Mouse (Mus musculus): ENCODE data around the gene Prmt3. TPM values are rescaled to one million over a fixed set of nuclear protein-coding genes. Genes with fewer than 3 reads are reported as not detected.

The Prmt3 gene
- polyA plus RNA-seq, 1 experiment from 2014 or later, result 62.8 TPM

DNA sequence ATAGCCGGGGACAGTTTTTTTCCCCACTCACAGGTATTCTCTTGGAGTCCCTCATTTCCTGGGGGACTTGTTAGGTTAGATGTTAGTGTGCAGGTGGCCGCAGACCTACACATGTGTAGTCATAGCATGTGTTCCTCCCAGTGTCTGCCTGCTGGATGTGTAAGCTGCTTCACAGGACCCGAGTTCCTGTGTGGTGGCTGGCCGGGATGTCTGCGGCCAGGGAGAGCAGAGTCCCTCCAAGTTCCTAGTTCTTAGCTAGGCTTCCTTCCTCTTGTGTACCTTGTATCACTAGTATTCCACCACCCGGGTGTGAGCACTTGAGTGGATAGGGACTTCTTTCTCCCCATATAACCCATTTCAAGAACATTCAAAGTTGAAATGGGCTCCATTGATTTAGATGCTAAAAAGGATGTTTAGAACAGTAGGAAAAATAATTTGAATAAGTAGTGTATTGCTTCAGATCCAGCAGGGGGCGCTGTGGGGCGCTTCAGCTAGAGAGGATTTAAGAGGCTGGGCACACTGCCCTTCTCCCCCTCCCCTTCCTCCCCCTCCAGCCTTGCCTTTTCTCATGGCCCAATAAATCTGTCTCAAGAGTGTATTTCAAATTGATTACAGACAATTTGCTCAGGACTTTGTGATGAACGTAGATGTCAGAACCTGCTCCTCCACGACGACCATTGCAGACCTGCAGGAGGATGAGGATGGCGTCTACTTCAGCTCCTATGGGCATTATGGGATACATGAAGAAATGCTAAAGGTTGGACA is 8.7 kb downstream of the Prmt3 start:
- Histone ChIP-seq H3K4me1 (ENCODE audit: insufficient read depth, low read length) (no peaks in the 10 kb centered on the region), H3K4me3 (ENCODE audit: low read length) (no peak overlapping the region), H3K4me2 (replicated peaks; ENCODE audit: low read depth, low read length) (no peak overlapping the region), H3K27me3 (ENCODE audit: insufficient read depth, low read length) (no peaks in the 10 kb centered on the region), H3K9ac (replicated peaks; ENCODE audit: low read length) (no peak overlapping the region), H3K27ac (ENCODE audit: low read length) (no peak overlapping the region), H3K9me3 (ENCODE audit: low read length) (no peaks in the 10 kb centered on the region), H3K36me3 (ENCODE audit: insufficient read depth, low read length) (peaks cover 37% of the 10 kb centered on the region)
- 47% methylated on average over 12 of the region's 12 CpGs for WGBS
- peak; percentile 42; the same call in 1 of the 2 replicates for ATAC-seq (ENCODE audit: low FRiP score, low TSS enrichment)

DNA sequence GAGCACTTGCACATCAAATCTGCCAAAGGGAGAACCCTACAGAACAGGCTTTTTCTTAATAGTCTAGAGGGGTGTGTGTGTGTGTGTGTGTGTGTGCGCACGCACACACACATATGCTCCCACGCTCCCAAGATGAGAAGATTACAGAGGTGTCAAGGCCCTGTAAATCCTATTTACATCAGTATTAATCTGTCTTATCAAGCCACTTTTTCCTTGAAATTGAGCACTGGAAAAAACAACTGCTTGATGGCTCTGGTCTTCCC is 9.2 kb downstream of the Prmt3 start:
- 90% methylated on average over 3 of the region's 3 CpGs for WGBS
- no peak overlapping the region for H3K9ac ChIP-seq (replicated peaks; ENCODE audit: low read length)
- H3K4me1 ChIP-seq (ENCODE audit: insufficient read depth, low read length), result no peaks in the 10 kb centered on the region
- peaks cover 33% of the 10 kb centered on the region for H3K36me3 ChIP-seq (ENCODE audit: insufficient read depth, low read length)
- no peak overlapping the region for H3K4me3 ChIP-seq (ENCODE audit: low read length)
- no peak overlapping the region for H3K4me2 ChIP-seq (replicated peaks; ENCODE audit: low read depth, low read length)
- no peaks in the 10 kb centered on the region for H3K9me3 ChIP-seq (ENCODE audit: low read length)
- H3K27me3 ChIP-seq (ENCODE audit: insufficient read depth, low read length), result no peaks in the 10 kb centered on the region
- ATAC-seq (ENCODE audit: low FRiP score, low TSS enrichment), result peak; percentile 27; the same call in 1 of the 2 replicates
- no peak overlapping the region for H3K27ac ChIP-seq (ENCODE audit: low read length)

DNA sequence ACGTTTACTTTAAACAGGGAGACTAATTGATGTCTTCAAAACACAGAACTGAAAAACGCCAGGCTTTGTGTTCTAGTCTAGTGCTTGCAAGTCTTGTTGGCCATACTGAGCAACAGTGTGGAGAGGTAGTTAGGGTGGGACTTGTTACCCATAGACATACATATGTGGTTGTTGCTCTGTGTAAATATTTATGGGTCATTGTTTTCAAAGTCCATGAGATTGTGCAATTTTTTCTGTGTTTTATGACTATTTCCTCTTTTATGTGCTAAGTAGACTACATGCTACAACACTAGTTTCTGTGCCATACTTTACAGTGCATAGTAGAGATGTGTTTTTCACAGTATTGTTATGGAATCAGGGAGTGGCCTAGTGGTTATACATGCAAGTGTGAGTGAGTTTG is 16.2 kb downstream of the Prmt3 start:
- Histone ChIP-seq H3K9ac (replicated peaks; ENCODE audit: low read length) (no peak overlapping the region), H3K4me1 (ENCODE audit: insufficient read depth, low read length) (no peaks in the 10 kb centered on the region), H3K27ac (ENCODE audit: low read length) (no peak overlapping the region), H3K9me3 (ENCODE audit: low read length) (no peaks in the 10 kb centered on the region), H3K4me3 (ENCODE audit: low read length) (no peak overlapping the region), H3K4me2 (replicated peaks; ENCODE audit: low read depth, low read length) (no peak overlapping the region), H3K27me3 (ENCODE audit: insufficient read depth, low read length) (no peaks in the 10 kb centered on the region), H3K36me3 (ENCODE audit: insufficient read depth, low read length) (peaks cover 16% of the 10 kb centered on the region)
- no peak for ATAC-seq (ENCODE audit: low FRiP score, low TSS enrichment)
- 85% methylated on average over 2 of the region's 2 CpGs for WGBS

DNA sequence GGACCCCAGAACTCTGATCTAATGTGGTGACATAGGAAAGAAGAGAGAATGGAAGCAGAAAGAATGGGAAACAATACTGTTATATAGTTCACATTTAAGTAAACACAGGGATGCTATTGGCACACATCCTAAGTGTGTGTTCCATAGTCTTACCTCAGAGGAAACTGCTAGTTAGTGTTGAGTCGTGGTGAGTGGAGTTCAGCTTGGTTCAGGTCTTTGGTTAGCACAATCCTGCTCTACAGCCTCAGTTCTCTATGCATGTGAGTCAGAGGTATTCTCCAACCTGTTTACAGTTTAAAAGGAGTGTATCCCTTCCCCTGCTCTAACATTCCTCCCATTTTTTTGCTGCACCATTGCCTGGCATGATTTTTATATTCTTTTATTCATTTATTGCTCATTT is 19.0 kb downstream of the Prmt3 start:
- WGBS, result 77% methylated on average over 1 of the region's 1 CpGs
- Histone ChIP-seq H3K9me3 (ENCODE audit: low read length) (no peaks in the 10 kb centered on the region), H3K36me3 (ENCODE audit: insufficient read depth, low read length) (peaks cover 24% of the 10 kb centered on the region), H3K9ac (replicated peaks; ENCODE audit: low read length) (no peak overlapping the region), H3K4me3 (ENCODE audit: low read length) (no peak overlapping the region), H3K4me1 (ENCODE audit: insufficient read depth, low read length) (no peaks in the 10 kb centered on the region), H3K27me3 (ENCODE audit: insufficient read depth, low read length) (no peaks in the 10 kb centered on the region), H3K4me2 (replicated peaks; ENCODE audit: low read depth, low read length) (no peak overlapping the region), H3K27ac (ENCODE audit: low read length) (no peak overlapping the region)
- no peak for ATAC-seq (ENCODE audit: low FRiP score, low TSS enrichment)

DNA sequence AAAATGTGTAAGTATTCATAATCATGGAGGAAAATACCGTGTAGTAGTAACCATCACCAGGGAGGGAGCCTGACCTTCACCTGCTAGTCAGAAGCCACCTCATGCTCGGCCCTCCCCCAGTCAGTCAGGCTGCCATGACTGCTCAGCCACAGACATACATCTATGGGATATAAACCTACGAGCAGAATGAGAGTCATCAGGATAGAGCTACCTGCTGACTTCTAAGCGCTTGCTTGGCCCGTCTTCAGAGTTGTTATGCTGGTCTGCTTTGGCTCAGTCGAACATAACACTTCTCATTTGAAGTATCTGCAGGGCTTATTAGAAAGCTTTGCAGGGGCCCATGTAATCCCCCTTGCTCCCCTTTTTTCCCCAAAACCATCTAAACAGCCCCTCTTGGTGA is 25.4 kb downstream of the Prmt3 start:
- no peak overlapping the region for H3K4me3 ChIP-seq (ENCODE audit: low read length)
- ATAC-seq (ENCODE audit: low FRiP score, low TSS enrichment), result no peak
- no peaks in the 10 kb centered on the region for H3K4me1 ChIP-seq (ENCODE audit: insufficient read depth, low read length)
- no peak overlapping the region for H3K27ac ChIP-seq (ENCODE audit: low read length)
- WGBS, result 87% methylated on average over 6 of the region's 6 CpGs
- no peak overlapping the region for H3K4me2 ChIP-seq (replicated peaks; ENCODE audit: low read depth, low read length)
- no peaks in the 10 kb centered on the region for H3K27me3 ChIP-seq (ENCODE audit: insufficient read depth, low read length)
- no peak overlapping the region for H3K9ac ChIP-seq (replicated peaks; ENCODE audit: low read length)
- H3K9me3 ChIP-seq (ENCODE audit: low read length), result no peaks in the 10 kb centered on the region
- peaks cover 26% of the 10 kb centered on the region for H3K36me3 ChIP-seq (ENCODE audit: insufficient read depth, low read length)

DNA sequence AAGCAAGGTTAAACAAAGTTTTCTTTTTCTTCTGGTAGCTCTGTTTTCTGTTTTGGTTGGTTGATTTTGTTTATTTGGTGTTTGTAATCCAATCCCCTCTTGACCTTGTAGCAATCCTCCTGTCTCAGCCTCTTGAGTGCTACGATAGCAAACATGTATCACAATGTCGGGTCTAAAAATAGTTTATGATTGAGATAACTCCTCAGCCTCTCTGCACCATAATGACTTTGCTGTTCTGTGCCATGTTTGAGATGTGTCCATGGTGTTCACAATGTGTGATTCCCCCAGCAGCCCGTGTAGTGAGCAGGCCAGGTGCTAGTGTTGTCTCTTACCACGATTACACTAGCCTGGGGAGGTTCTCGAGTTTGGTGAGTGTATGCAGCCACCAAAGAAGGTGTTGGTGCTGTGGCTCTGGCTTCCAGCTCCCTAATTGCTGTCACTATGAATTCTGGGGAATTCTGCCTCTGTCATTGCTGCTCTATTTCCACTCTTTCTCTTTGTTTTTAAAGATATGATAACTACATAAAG is 26.6 kb downstream of the Prmt3 start:
- H3K36me3 ChIP-seq (ENCODE audit: insufficient read depth, low read length), result peaks cover 23% of the 10 kb centered on the region
- no peaks in the 10 kb centered on the region for H3K9me3 ChIP-seq (ENCODE audit: low read length)
- no peak overlapping the region for H3K9ac ChIP-seq (replicated peaks; ENCODE audit: low read length)
- no peaks in the 10 kb centered on the region for H3K27me3 ChIP-seq (ENCODE audit: insufficient read depth, low read length)
- no peak overlapping the region for H3K4me3 ChIP-seq (ENCODE audit: low read length)
- no peak for ATAC-seq (ENCODE audit: low FRiP score, low TSS enrichment)
- 0 out of 2 replicates have a peak overlapping the region, but pooled peaks have one; percentile 31 for H3K27ac ChIP-seq (ENCODE audit: low read length)
- no peak overlapping the region for H3K4me2 ChIP-seq (replicated peaks; ENCODE audit: low read depth, low read length)
- H3K4me1 ChIP-seq (ENCODE audit: insufficient read depth, low read length), result no peaks in the 10 kb centered on the region
- WGBS, result 49% methylated on average over 5 of the region's 5 CpGs

DNA sequence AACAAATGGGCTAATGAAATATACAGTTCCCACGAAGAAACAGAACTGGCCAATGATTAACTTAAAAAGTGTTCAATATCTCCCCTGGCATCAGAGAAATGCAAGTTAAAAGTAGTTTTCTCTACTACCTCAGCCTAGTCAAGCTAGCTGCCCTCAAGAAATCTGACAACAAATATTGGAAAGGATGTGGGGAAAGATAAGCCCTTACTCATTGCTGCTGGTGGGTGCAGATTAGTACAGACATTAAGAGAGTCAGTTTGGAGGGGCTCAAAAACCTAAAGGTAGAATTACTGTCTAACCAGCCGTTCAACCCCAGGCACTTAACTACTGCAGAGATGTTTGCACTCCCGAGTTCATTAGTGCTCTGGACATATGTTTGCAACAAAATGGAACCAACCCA is 27.5 kb downstream of the Prmt3 start:
- Histone ChIP-seq H3K4me2 (replicated peaks; ENCODE audit: low read depth, low read length) (no peak overlapping the region), H3K4me1 (ENCODE audit: insufficient read depth, low read length) (no peaks in the 10 kb centered on the region), H3K9me3 (ENCODE audit: low read length) (no peaks in the 10 kb centered on the region), H3K4me3 (ENCODE audit: low read length) (no peak overlapping the region), H3K9ac (replicated peaks; ENCODE audit: low read length) (no peak overlapping the region), H3K27ac (ENCODE audit: low read length) (no peak overlapping the region), H3K36me3 (ENCODE audit: insufficient read depth, low read length) (peaks cover 15% of the 10 kb centered on the region; the same call in 1 of the 2 replicates), H3K27me3 (ENCODE audit: insufficient read depth, low read length) (no peaks in the 10 kb centered on the region)
- ATAC-seq (ENCODE audit: low FRiP score, low TSS enrichment), result no peak
- WGBS, result 36% methylated on average over 3 of the region's 3 CpGs

DNA sequence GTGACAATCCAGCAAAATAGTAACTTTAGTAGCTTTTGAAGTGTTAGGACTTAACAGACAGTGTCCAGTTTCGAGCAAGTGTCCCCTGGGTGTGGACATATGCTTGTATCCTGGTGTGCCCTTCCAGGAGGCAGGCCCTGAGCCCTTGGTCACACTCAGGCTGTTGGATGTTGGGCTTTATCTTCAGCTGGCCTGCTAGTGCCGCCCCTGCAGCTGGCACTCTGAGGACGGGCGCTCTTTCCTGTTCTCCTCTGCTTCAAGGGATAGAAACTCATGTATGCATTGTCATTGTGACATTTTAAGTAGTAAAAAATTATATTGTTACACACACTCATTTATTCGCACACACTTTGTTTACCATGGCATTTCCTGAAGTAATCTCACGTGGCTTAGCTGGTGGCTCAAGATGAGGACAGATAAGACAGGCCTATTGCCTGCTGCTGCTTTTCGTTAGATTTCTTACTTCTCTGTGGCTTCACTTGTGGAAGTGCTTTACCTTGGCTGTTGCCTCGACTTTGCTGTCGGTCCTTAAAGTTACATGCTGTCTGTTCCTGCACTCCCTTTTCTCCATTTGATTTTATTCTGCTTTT is 29.0 kb downstream of the Prmt3 start:
- Histone ChIP-seq H3K36me3 (ENCODE audit: insufficient read depth, low read length) (peaks cover 16% of the 10 kb centered on the region; the same call in 1 of the 2 replicates), H3K27me3 (ENCODE audit: insufficient read depth, low read length) (no peaks in the 10 kb centered on the region), H3K4me2 (replicated peaks; ENCODE audit: low read depth, low read length) (no peak overlapping the region), H3K9me3 (ENCODE audit: low read length) (no peaks in the 10 kb centered on the region), H3K9ac (replicated peaks; ENCODE audit: low read length) (no peak overlapping the region), H3K27ac (ENCODE audit: low read length) (no peak overlapping the region), H3K4me3 (ENCODE audit: low read length) (no peak overlapping the region), H3K4me1 (ENCODE audit: insufficient read depth, low read length) (no peaks in the 10 kb centered on the region)
- WGBS, result 76% methylated on average over 9 of the region's 9 CpGs
- no peak for ATAC-seq (ENCODE audit: low FRiP score, low TSS enrichment)

DNA sequence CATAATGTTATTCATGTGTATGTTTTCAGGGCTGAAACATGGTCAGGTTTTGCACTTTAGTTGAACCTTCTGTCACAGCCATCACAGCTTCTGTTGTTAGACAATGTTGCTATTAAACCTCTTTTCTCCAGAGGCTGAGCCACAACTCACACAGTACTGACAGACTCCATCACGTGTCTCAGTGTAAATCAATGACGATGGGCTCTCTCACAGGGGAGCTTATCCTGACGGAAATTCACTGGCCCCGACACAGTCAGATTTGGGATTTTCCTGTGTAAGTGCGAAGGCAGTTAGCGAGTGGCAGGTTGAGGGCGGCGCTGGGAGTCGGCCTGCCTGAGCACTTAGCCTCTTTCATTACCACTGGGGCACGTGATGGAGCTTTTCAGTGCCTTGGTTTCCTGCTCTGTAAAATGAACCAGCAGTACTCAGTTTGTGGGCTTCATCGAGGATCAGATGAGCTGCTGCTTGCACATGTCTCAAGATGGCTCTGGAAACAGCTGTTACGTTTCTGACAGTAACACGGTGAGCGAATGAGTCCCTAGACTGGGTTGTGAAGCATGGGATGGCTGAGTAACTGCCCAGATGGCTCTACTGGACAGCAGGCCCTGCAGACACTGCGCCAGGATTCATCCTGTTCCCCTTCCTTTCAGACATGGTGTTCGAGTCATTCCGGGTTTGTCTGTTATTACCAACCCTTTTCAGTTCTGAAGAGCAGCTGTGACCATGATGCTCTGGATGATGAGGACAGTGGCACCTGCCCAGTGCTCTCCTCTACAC is 29.9 kb downstream of the Prmt3 start:
- WGBS, result 73% methylated on average over 17 of the region's 17 CpGs
- Histone ChIP-seq H3K4me2 (replicated peaks; ENCODE audit: low read depth, low read length) (no peak overlapping the region), H3K27me3 (ENCODE audit: insufficient read depth, low read length) (no peaks in the 10 kb centered on the region), H3K9ac (replicated peaks; ENCODE audit: low read length) (no peak overlapping the region), H3K36me3 (ENCODE audit: insufficient read depth, low read length) (peaks cover 17% of the 10 kb centered on the region; the same call in 1 of the 2 replicates), H3K4me3 (ENCODE audit: low read length) (no peak overlapping the region), H3K4me1 (ENCODE audit: insufficient read depth, low read length) (no peaks in the 10 kb centered on the region), H3K9me3 (ENCODE audit: low read length) (no peaks in the 10 kb centered on the region), H3K27ac (ENCODE audit: low read length) (no peak overlapping the region)
- ATAC-seq (ENCODE audit: low FRiP score, low TSS enrichment), result no peak

Data from kidney, embryonic 16.5 days (tissue).